Mouse (Mus musculus): ENCODE data around the gene Sema5b.
"Not testable (repeated sequence)": the region's sequence is repeated elsewhere in the genome, so short reads cannot be mapped to it uniquely, and the experiment has no call there.

Gene Sema5b

DNA sequence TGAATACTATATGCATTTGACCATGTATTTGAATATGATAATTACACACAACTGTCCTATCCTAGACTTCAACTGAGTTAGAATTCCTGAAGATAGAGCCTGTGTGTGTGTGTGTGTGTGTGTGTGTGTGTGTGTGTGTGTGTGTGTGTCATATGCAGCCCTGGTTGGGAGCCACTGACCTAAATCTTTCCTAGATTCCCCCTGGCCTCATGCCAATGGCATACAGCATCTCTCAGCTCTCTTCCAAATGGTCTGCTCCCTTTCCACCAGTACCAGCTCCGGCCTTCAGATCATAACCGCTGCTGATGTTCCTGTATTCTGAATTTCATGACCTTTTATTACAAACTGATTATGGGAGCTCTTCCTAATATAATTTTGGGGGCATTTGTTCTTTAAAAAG lies 8.4 kb downstream of the Sema5b start:
- in situ Hi-C loops (cut with MboI, MseI) = no loop called here

DNA sequence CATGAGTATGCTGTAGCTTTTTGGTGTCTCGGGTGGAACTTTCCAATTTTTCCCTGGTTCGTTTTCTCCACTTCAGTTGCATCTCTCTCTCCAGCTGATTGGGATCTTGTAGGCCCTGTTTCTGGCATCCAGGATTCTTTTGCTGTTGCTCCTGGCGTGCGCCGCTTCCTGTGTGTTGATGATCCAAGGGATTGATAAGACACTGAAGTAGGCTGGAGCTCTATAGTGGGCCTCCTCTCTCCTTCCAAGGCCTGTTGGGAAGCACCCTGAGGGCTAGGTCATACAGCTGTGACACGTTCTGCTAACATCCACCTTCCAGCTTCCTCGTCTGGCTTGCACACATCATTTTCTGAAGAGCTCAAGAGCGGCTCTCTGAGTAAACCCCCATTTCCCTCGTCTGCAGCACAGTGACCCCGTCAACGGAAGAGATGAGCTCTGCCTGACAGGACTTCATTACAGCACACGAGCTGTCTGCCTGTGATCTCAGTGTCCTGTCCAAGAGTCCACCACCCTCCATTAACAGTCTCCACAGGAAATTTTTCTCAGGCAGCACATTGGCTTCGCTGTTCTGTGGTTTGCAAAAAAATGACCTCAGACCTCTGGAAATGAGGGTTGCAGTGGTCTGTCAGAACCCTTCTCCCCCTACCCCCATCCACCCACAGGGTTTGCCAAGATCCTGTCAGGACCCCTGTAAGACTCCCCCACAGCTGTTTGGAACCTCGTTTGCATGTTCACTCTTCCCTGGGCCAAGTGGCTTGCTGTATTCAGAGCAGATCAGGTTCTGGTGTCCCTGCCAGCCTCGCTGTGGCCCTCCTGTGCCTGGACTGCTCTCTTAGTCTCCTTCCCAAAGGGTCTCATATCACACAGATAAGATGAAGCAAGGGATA lies 14.9 kb downstream of the Sema5b start:
- in situ Hi-C loops (cut with MboI, MseI) = no loop called here

DNA sequence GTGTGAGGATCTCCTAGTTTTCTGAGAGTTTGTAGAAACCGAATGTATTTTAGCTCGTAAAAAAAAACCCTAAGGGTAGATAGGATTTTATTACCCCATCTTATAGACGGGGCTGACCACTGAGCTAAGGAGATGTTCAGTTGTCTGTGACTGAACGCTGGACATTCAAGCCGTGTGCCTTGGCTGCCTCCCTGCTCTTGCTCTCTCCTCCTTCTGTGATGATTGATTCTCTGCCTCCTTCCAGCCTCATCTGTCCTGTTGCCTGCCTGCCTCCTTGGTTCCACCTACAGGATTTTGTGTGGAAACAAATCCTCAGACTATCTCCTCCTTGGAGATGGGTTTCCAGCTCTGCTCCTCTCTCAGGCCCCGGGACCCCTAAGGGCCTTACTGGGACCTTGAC lies 16.1 kb downstream of the Sema5b start:
- in situ Hi-C loops (cut with MboI, MseI) = no loop called here

DNA sequence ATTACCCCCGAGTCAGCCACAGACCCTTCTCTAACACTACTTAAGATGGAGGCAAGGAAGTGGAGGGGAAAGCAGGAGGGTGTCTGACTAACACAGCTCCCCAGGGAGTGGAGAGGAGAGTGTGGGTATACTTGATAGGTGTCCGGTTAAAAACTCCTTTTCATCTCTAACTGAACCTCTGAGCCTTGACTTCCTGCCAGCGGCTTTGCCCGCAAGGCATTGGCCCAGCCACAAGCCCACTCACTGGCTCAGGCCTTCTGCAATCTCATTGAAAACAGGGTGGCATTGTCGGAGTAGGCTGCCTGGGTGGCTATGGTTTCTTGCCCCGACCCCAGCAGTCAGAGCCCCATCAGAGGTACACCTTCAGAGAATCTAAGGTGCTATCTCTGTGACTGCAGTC lies 20.6 kb downstream of the Sema5b start:
- in situ Hi-C loops (cut with MboI, MseI) = no loop called here

DNA sequence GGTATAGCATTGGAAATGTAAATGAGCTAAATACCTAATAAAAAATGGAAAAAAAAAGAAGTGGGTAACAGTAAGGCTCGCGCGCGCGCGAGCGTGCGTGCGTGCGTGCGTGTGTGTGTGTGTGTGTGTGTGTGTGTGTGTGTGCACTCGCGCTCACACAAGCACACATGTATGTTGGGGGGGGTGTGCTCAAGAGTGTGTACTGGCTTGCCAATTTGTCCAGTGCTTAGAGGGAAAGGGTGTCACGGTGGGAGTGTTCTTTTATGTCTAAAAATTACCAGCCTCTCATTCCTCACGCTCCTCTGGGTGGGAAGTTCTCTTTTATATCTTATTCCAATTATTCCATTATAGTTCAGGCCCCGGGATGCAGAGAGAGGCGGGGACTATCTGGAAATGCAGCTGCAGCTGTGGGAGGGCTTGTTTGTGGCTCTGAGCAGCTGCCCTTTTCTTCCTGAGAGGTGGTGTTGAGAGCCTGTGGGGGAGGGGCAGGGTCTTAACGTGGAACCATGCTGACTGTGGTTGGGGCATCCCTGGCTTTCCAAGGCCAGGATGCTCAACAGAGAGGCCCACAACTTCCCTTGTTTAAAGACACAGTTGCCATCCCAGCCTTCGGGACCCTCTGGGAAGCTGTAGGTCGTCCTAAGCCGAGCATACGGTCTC lies 23.4 kb downstream of the Sema5b start:
- in situ Hi-C loops (cut with MboI, MseI) = no loop called here

DNA sequence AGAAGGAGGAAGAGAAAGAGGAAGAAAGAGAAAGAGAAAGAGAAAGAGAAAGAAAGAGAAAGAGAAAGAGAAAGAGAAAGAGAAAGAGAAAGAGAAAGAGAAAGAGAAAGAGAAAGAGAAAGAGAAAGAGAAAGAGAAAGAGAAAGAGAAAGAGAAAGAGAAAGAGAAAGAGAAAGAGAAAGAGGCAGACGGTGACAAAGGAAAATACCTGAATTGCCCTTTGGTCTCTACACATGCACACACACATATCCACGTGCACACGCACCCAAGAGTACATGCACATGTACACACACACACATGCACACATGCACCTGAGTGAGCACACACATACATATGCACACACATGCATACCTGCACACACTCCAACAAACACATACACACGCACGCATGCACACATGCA lies 24.7 kb downstream of the Sema5b start:
- in situ Hi-C loops (cut with MboI, MseI) = not testable (repeated sequence)

DNA sequence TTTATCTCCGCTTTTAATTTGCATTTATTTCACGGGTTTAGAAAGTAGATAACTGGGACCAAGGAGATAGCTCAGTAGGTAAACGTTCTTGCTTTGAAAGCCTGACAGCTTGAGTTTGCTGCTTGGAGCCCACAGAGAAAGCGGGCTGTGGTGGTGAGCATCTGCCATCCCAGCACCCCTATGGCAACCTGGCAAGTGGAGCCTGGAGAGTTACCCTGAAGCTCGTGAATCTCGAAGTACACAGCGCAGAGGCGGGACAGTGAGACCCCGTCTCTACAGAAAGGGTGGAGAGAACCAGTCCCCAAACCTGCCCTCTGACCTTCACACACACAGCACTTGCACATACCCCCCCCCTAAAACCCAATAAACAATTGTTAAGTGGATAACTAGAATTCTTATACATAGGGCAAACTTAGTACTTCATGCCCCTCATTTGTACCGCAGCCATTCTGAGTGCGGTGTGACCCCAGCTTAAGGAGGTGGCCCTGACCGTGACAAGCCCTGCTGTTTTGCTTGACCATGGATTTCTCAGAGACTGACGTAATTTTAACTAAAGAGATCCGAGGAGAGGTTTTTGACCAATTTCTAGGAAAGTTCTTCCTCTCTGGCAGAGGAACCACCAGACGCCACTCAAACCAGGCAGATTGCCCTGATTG lies 27.4 kb downstream of the Sema5b start:
- in situ Hi-C loops (cut with MboI, MseI) = no loop called here

DNA sequence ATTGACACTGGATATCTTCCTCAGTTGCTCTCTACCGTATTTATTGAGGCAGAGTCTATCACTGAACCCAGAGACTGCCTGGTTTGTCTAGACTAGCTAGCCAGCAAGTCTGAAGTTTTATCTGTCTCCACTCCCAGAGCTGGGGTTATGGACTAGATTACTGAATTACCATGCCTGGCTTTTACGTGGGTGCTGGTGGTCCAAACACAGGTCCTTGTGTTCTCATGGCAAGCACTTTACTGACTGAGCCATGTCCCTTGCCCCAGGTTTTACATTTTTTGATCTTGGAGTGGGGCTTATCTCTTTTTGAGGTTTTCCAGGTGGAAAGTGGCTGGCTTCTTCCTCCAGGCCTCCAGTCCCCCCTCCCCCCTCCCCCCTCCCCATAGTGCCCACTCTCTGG lies 28.4 kb downstream of the Sema5b start:
- in situ Hi-C loops (cut with MboI, MseI) = no loop called here

DNA sequence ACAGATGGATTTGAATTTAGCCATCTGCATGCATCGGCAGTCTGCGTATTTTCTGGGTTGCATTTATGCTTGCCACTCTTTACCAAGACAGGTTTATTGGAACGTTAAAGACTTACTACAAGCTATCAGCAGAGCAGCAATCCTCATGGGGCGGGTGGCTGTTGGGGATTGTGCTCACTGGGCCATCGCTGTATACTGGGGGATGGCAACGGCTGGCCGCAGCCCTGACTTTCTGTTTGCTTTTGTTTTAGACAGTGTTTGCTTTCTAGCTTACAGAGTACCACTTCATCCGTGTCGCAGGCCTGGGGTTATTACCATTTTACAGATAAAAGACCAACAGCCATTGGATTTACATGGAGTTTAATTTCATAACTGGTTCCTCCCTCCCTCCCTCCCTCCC lies 28.8 kb downstream of the Sema5b start:
- in situ Hi-C loops (cut with MboI, MseI) = no loop called here

DNA sequence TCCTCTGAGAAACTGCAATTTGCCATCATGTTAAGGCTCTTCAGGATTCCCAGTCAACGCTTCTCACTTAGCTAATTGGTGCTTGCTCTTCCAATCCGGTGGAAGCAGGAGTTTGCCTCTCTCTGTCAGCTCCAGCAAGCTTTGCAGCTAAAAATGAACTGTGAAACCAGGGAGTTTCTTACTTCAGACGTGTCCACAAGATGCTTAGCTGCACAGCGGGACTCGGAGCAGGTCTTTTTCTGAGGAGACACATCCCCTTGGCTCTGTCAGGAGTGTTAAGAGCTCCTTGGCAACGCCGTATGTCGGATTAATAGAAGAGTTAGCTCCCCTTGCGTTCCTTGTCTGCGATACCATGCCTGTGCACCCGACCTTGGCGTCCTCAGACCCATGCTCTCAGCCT lies 29.7 kb downstream of the Sema5b start:
- in situ Hi-C loops (cut with MboI, MseI) = no loop called here

DNA sequence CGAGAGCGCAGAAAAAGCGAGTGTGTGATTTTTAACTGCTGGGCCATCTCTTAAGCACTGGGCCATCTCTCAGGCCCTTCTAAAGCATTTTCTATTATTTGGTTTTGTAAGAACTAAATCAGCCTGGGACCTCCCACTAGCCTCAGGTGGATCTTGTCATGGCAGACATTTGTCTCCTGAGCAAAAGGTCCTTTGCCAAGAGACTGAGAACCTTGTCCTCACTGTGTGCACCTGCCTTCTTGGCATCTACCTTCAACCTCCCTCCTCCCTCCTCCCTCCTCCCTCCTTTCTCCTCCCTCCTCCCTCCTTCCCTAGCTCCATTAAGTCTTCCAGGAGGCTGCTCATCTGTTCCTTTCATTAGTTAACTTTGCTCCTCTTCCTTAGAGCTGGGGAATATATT lies 32.6 kb downstream of the Sema5b start:
- in situ Hi-C loops (cut with MboI, MseI) = no loop called here

DNA sequence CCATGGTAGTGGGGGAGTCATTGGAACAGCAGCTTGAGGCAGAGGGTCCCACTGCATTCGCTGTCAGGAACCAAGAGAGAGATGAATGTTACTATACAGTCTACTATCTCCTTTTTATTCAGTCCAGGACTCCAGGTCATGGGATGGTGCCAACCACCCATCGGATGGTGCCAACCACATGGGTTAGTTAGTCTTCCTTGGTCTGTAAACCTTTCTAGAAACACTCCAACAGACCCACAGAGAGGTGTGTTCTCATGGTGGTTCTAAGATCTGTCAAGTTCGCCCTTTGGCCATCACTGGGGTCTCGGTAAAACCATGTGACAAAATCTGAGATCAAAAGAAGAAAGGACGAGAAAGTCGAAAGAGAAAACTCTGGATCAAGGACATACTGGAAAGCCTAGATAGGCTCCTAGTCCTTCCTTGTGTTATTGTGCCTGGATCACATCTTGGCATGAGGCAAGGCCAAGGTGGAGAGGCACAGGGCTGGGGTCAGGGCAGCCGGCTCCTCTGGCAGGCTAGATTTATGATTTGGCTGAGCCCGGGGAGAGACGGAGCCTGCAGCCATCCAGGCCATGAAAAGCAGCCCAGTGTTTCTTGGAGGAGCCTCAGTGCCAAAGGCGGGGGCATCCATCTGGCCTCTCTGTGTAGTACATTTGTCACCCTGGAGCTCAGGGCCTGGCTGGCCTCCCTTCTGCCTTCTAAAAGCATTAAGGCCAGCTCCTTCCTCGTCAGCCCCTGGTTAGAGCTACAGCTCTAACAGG lies 36.4 kb downstream of the Sema5b start:
- in situ Hi-C loops (cut with MboI, MseI) = no loop called here

DNA sequence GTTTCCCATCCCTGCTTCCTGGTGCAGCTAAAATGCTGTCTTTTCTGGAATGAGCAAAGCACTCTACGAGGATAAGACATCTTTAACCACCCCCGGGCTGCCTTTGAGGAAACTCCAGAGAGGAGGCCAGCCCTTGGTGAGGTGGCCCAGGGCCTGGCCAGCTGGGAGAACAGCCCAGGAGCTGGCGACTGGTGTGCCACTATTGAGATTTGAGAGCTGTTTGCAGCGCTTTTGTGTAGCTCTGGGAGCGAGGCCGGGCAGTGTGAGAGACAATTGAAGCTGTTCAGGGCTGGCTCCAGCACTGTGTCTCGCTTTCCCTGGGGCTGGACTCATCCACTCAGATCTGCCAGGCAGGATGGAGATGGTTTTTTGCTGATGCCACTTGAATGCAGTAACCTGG lies 40.4 kb downstream of the Sema5b start:
- in situ Hi-C loops (cut with MboI, MseI) = no loop called here

DNA sequence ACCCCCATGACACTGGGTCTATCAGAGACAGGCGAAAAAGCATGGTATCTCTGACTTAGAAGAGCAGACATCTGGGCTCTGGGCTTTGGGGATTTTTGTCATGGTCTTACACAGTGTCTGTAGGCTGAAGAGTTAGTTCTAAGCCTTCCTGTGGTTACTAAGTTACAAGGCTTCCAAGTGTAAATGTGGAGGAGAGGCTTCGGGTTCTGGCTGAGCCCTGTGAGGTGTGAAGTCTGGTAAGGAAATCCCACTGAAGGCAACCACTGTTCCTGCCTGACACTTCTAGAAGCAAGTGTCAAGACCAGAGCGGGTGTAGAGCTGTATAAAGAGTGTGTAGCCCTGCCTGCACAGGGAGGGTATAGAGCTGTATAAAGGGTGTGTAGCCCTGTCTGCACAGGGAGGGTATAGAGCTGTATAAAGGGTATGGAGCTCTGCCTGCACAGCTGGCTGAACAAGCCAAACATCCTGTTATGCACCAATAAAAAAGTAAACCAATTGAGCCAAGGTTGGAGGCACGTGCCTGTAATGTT lies 42.7 kb downstream of the Sema5b start:
- in situ Hi-C loops (cut with MboI, MseI) = no loop called here

DNA sequence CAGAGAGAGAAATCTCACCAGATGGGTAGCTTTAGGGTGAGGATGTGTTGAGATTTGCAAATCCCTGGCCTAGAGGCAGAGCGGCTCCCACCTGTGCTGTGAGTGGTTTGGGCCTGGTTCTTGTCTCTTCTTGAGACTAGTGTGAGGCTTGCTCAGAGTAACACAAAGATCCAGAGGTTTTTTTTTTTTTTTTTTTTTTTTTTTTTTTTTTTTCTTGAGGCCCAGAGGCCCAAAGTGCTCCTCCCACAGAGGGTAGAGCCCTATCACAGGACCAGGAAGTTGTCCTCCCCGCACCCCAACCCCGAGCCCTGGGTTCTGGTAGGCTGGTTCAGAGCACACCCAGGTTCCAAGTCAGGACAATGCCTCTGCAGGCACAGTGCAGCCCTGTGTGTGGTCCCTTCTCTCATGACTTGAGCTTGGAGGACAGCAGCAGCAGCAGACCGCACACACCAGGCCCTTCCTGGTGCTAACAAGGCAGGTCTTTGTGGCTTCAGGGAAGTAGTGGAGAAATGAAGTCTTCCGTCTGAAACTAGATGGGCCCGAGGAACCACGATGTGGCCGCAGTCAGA lies 44.3 kb downstream of the Sema5b start:
- in situ Hi-C loops (cut with MboI, MseI) = no loop called here

DNA sequence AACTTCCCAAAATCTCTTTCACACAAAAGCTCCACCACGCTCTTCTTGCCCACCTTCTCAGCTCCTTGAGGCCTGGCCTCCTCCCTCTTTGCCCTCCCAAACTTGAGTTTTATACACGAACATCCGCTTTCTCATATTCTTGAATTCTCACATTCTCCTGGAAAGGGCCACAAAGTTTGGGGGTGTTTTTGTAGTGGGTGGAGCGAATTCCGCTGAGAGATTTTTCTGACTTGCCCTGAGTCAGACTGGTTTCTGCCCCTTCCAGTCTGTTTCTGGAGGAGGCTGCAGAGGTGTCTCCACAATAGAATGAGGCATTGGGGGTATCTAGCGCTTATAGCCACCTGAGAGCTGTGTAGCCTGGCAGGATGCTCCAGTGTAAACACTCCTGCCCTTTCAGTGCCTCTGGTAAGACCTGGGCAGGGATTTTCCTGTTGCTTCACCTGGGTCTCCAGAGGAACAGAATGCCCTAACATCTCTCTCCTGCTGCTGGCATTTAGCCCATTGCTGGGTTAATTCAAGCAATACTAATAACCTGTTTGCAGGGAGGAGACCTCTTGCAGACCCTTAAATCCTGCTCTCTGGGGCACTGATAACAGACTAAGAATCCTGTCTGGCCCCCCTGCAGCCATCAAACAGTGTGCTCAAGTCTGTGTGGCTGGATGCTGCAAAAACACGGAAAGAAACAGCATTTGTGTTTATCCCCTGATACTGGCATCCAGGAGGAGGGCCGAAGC lies 46.3 kb downstream of the Sema5b start:
- in situ Hi-C loops (cut with MboI, MseI) = no loop called here

DNA sequence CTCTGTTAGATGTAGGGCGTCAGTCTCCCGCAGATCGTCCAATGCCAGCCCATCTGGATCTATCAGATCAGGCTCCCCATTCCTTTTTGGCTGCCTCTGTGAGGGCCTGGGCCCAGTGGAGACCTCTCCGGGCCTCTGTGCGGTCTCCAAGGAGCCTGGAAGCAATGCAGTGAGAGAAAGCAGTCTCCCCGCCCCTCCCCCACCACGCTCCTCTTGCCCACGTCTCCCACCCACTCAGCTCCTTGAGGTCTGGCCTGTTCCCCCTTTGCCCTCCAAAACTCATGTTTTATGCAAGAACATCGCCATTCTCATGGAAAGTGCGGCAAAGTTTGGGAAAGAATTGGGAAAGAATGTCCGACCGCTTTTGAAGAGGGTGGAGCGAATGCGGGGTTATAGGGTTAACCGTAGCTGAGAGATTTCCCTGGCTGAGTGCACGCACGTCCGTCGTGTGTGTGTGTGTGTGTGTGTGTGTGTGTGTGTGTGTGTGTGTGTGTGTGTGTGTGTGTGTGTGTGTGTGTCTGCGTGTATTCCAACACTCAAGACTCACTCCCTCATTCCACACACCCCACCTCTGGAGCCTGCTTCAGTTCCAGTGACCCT lies 47.0 kb downstream of the Sema5b start:
- in situ Hi-C loops (cut with MboI, MseI) = no loop called here

DNA sequence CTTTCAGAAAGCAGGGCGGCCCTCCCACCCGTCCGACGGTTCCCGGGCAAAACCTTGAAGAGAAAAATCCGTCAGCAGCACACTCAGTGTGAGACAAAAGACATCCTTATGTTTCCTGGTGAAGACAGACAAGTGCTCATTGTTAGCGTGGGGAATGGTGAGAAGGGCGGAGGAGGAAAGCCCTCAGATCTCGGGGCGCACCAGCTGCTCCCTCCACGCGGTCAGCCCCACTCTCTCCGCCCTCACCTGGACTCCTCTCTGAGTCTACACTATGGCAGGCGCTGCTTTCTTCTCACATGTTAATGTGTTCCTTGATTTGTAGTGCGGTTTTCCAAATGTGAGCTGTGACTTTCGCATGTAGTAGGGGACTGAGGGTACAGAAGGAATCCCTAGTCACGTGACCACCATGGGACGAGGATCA lies 47.8 kb downstream of the Sema5b start:
- in situ Hi-C loops (cut with MboI, MseI) = no loop called here

DNA sequence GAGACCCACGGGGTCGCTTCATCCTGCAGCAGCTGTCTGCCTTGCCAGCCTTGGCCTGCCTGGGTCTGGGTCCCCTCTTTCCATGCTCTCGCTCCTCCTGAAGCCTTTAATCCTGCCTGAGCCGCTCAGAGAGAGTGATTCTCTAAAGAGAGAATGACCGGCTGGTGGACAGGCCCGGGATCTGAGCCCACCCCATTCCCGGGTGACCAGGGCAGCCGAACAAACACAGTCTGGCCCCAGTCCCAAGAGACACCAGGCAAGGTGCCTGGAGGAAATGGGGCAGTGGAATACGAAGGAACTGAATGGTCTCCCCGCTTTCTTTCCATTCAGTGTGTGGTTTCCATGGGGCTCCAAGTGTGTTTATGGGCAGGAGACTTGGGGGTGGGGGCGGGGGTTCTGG lies 50.8 kb downstream of the Sema5b start:
- in situ Hi-C loops (cut with MboI, MseI) = no loop called here

All from T-helper 17 cell (primary cell).